Mouse (Mus musculus): ENCODE results near the gene Plce1.

- TF ChIP-seq CTCF (IDR thresholded peaks at IDR 0.05; ENCODE audit: extremely low read depth, insufficient read depth, low read length), result 0 out of 2 replicates have a peak, but pooled peaks have one; percentile 12
- TF ChIP-seq POLR2A (IDR thresholded peaks at IDR 0.05; ENCODE audit: extremely low read depth, insufficient read depth, low read length), result no peak
Measured at GRCm38 (mm10) chr19:38709376-38709775, 228.5 kb downstream of the Plce1 start.

Measured in cortical plate, adult 2 months (tissue).